Mouse (Mus musculus): ENCODE measurements around the gene Cdc45. TPM values are rescaled to one million over a fixed set of nuclear protein-coding genes. Genes with fewer than 3 reads are reported as not detected.

The Cdc45 gene
- total and polyA plus RNA-seq, 2 experiments from 2014 or later = 3.0 to 4.8 TPM

GRCm38 (mm10) chr16:18761734-18762133 lies 50.1 kb downstream of the Cdc45 start:
- WGBS = 81% methylated on average over 4 of the region's 4 CpGs
- H3K4me1 ChIP-seq (ENCODE audit: insufficient read depth, low read length) = no peaks in the 10 kb centered on the region
- DNase-seq (ENCODE audit: low spot score) (no peak), ATAC-seq (ENCODE audit: low FRiP score) (no peak)
- no peak overlapping the region for H3K4me3 ChIP-seq (ENCODE audit: low read depth, low read length)
- no peaks in the 10 kb centered on the region for H3K9me3 ChIP-seq (ENCODE audit: low read length)
- H3K9ac ChIP-seq (replicated peaks; ENCODE audit: low read length, poor library complexity, severe bottlenecking) = no peak overlapping the region
- no peak for TF ChIP-seq CTCF (IDR thresholded peaks at IDR 0.05)
- no peaks in the 10 kb centered on the region for H3K27me3 ChIP-seq (ENCODE audit: insufficient read depth, low read length)
- H3K4me2 ChIP-seq (ENCODE audit: low read depth, low read length, poor library complexity, severe bottlenecking) = no peak overlapping the region
- H3K27ac ChIP-seq (ENCODE audit: low read depth, low read length) = no peak overlapping the region
- H3K36me3 ChIP-seq (ENCODE audit: insufficient read depth, low read length) = no peaks in the 10 kb centered on the region

GRCm38 (mm10) chr16:18751885-18752499 lies 59.8 kb downstream of the Cdc45 start:
- TF ChIP-seq CTCF (IDR thresholded peaks at IDR 0.05) = no peak

GRCm38 (mm10) chr16:18751101-18751500 lies 60.7 kb downstream of the Cdc45 start:
- Histone ChIP-seq H3K9ac (replicated peaks; ENCODE audit: low read length, poor library complexity, severe bottlenecking) (no peak overlapping the region), H3K4me3 (ENCODE audit: low read depth, low read length) (no peak overlapping the region), H3K4me1 (ENCODE audit: insufficient read depth, low read length) (no peaks in the 10 kb centered on the region), H3K4me2 (ENCODE audit: low read depth, low read length, poor library complexity, severe bottlenecking) (no peak overlapping the region), H3K27ac (ENCODE audit: low read depth, low read length) (no peak overlapping the region), H3K9me3 (ENCODE audit: low read length) (no peaks in the 10 kb centered on the region), H3K36me3 (ENCODE audit: insufficient read depth, low read length) (no peaks in the 10 kb centered on the region), H3K27me3 (ENCODE audit: insufficient read depth, low read length) (no peaks in the 10 kb centered on the region)
- WGBS = 83% methylated on average over 11 of the region's 11 CpGs
- ATAC-seq (ENCODE audit: low FRiP score) (no peak), DNase-seq (ENCODE audit: low spot score) (no peak)
- TF ChIP-seq CTCF (IDR thresholded peaks at IDR 0.05) = no peak

More at GRCm38 (mm10) chr16:18751885-18752499, 59.8 kb downstream of the Cdc45 start:
- 76% methylated on average over 10 of the region's 10 CpGs for WGBS
- H3K4me3 ChIP-seq (ENCODE audit: low read depth, low read length) = no peak overlapping the region
- no peaks in the 10 kb centered on the region for H3K4me1 ChIP-seq (ENCODE audit: insufficient read depth, low read length)
- no peak overlapping the region for H3K9ac ChIP-seq (replicated peaks; ENCODE audit: low read length, poor library complexity, severe bottlenecking)
- H3K36me3 ChIP-seq (ENCODE audit: insufficient read depth, low read length) = no peaks in the 10 kb centered on the region
- H3K9me3 ChIP-seq (ENCODE audit: low read length) = no peaks in the 10 kb centered on the region
- DNase-seq (ENCODE audit: low spot score) (no peak), ATAC-seq (ENCODE audit: low FRiP score) (no peak)
- H3K27ac ChIP-seq (ENCODE audit: low read depth, low read length) = no peak overlapping the region
- no peak overlapping the region for H3K4me2 ChIP-seq (ENCODE audit: low read depth, low read length, poor library complexity, severe bottlenecking)
- H3K27me3 ChIP-seq (ENCODE audit: insufficient read depth, low read length) = no peaks in the 10 kb centered on the region

DNA sequence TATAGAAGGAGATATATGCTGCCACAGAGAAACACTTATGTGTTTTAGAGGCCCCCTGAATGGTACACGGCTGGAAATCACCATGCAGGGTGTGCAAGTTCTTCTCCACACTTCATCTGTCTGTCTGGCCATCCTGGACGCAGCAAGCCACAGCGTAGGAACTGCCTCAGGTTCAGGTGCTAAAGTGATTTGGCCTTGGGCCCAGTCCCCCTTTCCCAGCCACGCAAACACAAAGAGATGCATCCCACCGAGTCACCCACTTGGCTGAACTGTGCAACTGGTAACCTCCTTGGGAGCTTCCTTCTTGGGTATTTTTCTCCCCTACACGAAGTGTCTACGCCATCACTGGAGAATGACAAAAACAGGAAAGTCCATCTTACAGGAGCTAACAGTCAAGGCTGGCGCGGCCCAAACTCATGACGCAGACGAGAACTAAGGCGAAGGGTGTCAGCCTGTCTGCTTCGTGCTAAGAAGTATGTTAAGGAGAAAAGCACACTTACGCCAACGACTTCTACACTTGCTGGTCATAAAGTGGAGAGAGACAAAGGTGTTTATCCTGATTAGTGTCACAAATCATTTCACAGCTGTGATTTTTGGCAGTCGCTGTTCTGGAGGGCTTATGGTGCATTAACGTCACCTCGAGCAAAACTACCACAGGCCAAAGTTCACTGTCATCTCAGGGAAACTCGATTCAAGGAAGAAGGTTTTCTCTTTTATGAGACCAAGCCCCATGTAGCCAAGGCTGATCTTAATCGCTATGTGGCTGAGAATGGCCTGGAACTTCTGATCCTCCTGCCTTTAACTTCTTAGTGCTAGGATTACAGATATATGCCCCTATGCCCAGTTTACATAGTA lies 65.3 kb downstream of the Cdc45 start:
- H3K27ac ChIP-seq (ENCODE audit: low read depth, low read length) = no peak overlapping the region
- H3K9me3 ChIP-seq (ENCODE audit: low read length) = no peaks in the 10 kb centered on the region
- H3K4me3 ChIP-seq (ENCODE audit: low read depth, low read length) = no peak overlapping the region
- TF ChIP-seq CTCF (IDR thresholded peaks at IDR 0.05) = no peak
- H3K27me3 ChIP-seq (ENCODE audit: insufficient read depth, low read length) = no peaks in the 10 kb centered on the region
- no peak for ATAC-seq (ENCODE audit: low FRiP score)
- WGBS = 73% methylated on average over 20 of the region's 20 CpGs
- H3K36me3 ChIP-seq (ENCODE audit: insufficient read depth, low read length) = no peaks in the 10 kb centered on the region
- no peaks in the 10 kb centered on the region for H3K4me1 ChIP-seq (ENCODE audit: insufficient read depth, low read length)
- no peak overlapping the region for H3K4me2 ChIP-seq (ENCODE audit: low read depth, low read length, poor library complexity, severe bottlenecking)
- H3K9ac ChIP-seq (replicated peaks; ENCODE audit: low read length, poor library complexity, severe bottlenecking) = no peak overlapping the region
- DNase-seq (ENCODE audit: low spot score) = no peak

- TF ChIP-seq CTCF (IDR thresholded peaks at IDR 0.05) = no peak
- ATAC-seq (ENCODE audit: low FRiP score) (no peak), DNase-seq (ENCODE audit: low spot score) (no peak)
- H3K4me3 ChIP-seq (ENCODE audit: low read depth, low read length) = no peak overlapping the region
- no peaks in the 10 kb centered on the region for H3K9me3 ChIP-seq (ENCODE audit: low read length)
- no peaks in the 10 kb centered on the region for H3K36me3 ChIP-seq (ENCODE audit: insufficient read depth, low read length)
- H3K9ac ChIP-seq (replicated peaks; ENCODE audit: low read length, poor library complexity, severe bottlenecking) = no peak overlapping the region
- H3K4me1 ChIP-seq (ENCODE audit: insufficient read depth, low read length) = no peaks in the 10 kb centered on the region
- no peaks in the 10 kb centered on the region for H3K27me3 ChIP-seq (ENCODE audit: insufficient read depth, low read length)
- H3K27ac ChIP-seq (ENCODE audit: low read depth, low read length) = no peak overlapping the region
- no peak overlapping the region for H3K4me2 ChIP-seq (ENCODE audit: low read depth, low read length, poor library complexity, severe bottlenecking)
Measured at GRCm38 (mm10) chr16:18738303-18738702, 73.5 kb downstream of the Cdc45 start.

Measured in midbrain, postnatal 0 days (tissue).